In genomic region chr9:119970763-119971656, GRCm38 (mm10) we compare ENCODE assay signal across 7 mouse cellular contexts. TPM values are rescaled to one million over a fixed set of nuclear protein-coding genes. Genes with fewer than 3 reads are reported as not detected.
A peak's percentile ranks its signal among the peaks of the same experiment; 100 is the strongest.
DNase-seq lines count a peak whose midpoint lies in the region; ATAC-seq and TF ChIP-seq lines count a peak whose summit lies in the region.

No protein-coding gene starts in this region.

- H3K9ac ChIP-seq in lung, embryonic 14.5 days: peak overlapping the region; percentile 4; the same call in 1 of the 2 replicates
- no peak overlapping the region for H3K9ac ChIP-seq in forebrain, embryonic 16.5 days (replicated peaks; ENCODE audit: low read depth, low read length)
- peak overlapping the region; percentile 39; the same call in 1 of the 2 replicates for H3K9ac ChIP-seq in stomach, embryonic 16.5 days (ENCODE audit: low read length)

- H3K4me1 ChIP-seq in lung, embryonic 14.5 days (ENCODE audit: insufficient read depth): peaks cover 7% of the 10 kb centered on the region; the same call in 1 of the 2 replicates
- peaks cover 27% of the 10 kb centered on the region for H3K4me1 ChIP-seq in forebrain, embryonic 16.5 days (replicated peaks; ENCODE audit: control insufficient read depth, insufficient read depth, low read length)
- H3K4me1 ChIP-seq in stomach, embryonic 16.5 days (ENCODE audit: control insufficient read depth, insufficient read depth, low read length): peaks cover 13% of the 10 kb centered on the region

- ATAC-seq in lung, embryonic 14.5 days (ENCODE audit: insufficient read depth): peak; percentile 22; the same call in 1 of the 2 replicates
- peak; percentile 81 for ATAC-seq in forebrain, embryonic 16.5 days
- peak; percentile 51; the same call in 1 of the 2 replicates for ATAC-seq in stomach, embryonic 16.5 days (ENCODE audit: insufficient read depth, low FRiP score)

- H3K27ac ChIP-seq in lung, embryonic 14.5 days (ENCODE audit: low read depth): no peak overlapping the region
- H3K27ac ChIP-seq in forebrain, embryonic 16.5 days (ENCODE audit: low read length): peak overlapping the region; percentile 82
- peak overlapping the region; percentile 62 for H3K27ac ChIP-seq in stomach, embryonic 16.5 days (ENCODE audit: low read length)

- no peak for TF ChIP-seq CTCF in lung, embryonic 14.5 days (IDR thresholded peaks at IDR 0.05; ENCODE audit: low read depth)

- H3K4me2 ChIP-seq in lung, embryonic 14.5 days: no peak overlapping the region
- H3K4me2 ChIP-seq in forebrain, embryonic 16.5 days (ENCODE audit: low read length): no peak overlapping the region
- H3K4me2 ChIP-seq in stomach, embryonic 16.5 days (ENCODE audit: low read depth, low read length): no peak overlapping the region

- peaks cover 37% of the 10 kb centered on the region for H3K36me3 ChIP-seq in lung, embryonic 14.5 days (ENCODE audit: insufficient read depth)
- no peaks in the 10 kb centered on the region for H3K36me3 ChIP-seq in forebrain, embryonic 16.5 days (ENCODE audit: control insufficient read depth, insufficient read depth)
- peaks cover 21% of the 10 kb centered on the region; the same call in 1 of the 2 replicates for H3K36me3 ChIP-seq in stomach, embryonic 16.5 days (ENCODE audit: control insufficient read depth, insufficient read depth, low read length)

- intact Hi-C loops in left cerebral cortex, postnatal 36 days (cut with DNase I): no loop called here

- H3K27me3 ChIP-seq in lung, embryonic 14.5 days (ENCODE audit: insufficient read depth, low read length): no peaks in the 10 kb centered on the region
- no peaks in the 10 kb centered on the region for H3K27me3 ChIP-seq in forebrain, embryonic 16.5 days (replicated peaks; ENCODE audit: control insufficient read depth, insufficient read depth, low read length)
- no peaks in the 10 kb centered on the region for H3K27me3 ChIP-seq in stomach, embryonic 16.5 days (ENCODE audit: control insufficient read depth, insufficient read depth, low read length)

- no peaks in the 10 kb centered on the region for H3K9me3 ChIP-seq in lung, embryonic 14.5 days (ENCODE audit: low read depth, low read length)
- H3K9me3 ChIP-seq in forebrain, embryonic 16.5 days (ENCODE audit: control insufficient read depth, low read length): no peaks in the 10 kb centered on the region
- no peaks in the 10 kb centered on the region for H3K9me3 ChIP-seq in stomach, embryonic 16.5 days (replicated peaks; ENCODE audit: control insufficient read depth, low read length)

- WGBS in lung, embryonic 14.5 days: 76% methylated on average over 7 of the region's 7 CpGs
- WGBS in forebrain, embryonic 16.5 days: 51% methylated on average over 7 of the region's 7 CpGs
- 75% methylated on average over 7 of the region's 7 CpGs for WGBS in stomach, embryonic 16.5 days

- peak; percentile 57 for DNase-seq in lung, embryonic 14.5 days
- no peak for DNase-seq in lung, postnatal 14 days
- peak; percentile 78 for DNase-seq in cerebellum, adult 11 months
- peak; percentile 55 to 58 for DNase-seq in left cerebral cortex, postnatal 36 days (ENCODE audit: low spot score in 2 of 2)
- no peak for DNase-seq in urinary bladder, postnatal 10 days (ENCODE audit: low spot score)

- H3K4me3 ChIP-seq in lung, embryonic 14.5 days (ENCODE audit: low read depth, low read length): no peak overlapping the region
- H3K4me3 ChIP-seq in forebrain, embryonic 16.5 days (replicated peaks; ENCODE audit: low read length): no peak overlapping the region
- no peak overlapping the region for H3K4me3 ChIP-seq in stomach, embryonic 16.5 days (replicated peaks; ENCODE audit: low read length)

RNA-seq across cellular contexts. Expression of gene Csrnp1, which starts 13.4 kb away (rescaled TPM):
- polyA plus RNA-seq in lung, embryonic 14.5 days (2014; fragmentation: Nextera tagmentation; extraction: Ambion mirVana): 2.2 and 2.7 TPM in 2 replicates
- polyA plus RNA-seq in forebrain, embryonic 16.5 days (2015; fragmentation: Nextera tagmentation; extraction: Ambion mirVana): 2.0 and 2.5 TPM in 2 replicates
- 10 to 100 TPM; 12.5 to 19.1 TPM for total RNA-seq in left cerebral cortex, postnatal 36 days (2021)
- polyA plus RNA-seq in stomach, embryonic 16.5 days (2015; fragmentation: Nextera tagmentation; extraction: Ambion mirVana): 5.9 and 7.8 TPM in 2 replicates

RNA-seq across cellular contexts. Expression of gene Ttc21a, which starts 33.6 kb away (rescaled TPM):
- 0.16 and 0.28 TPM in 2 replicates for polyA plus RNA-seq in lung, embryonic 14.5 days (2014; fragmentation: Nextera tagmentation; extraction: Ambion mirVana)
- polyA plus RNA-seq in forebrain, embryonic 16.5 days (2015; fragmentation: Nextera tagmentation; extraction: Ambion mirVana): 0.37 and 0.76 TPM in 2 replicates
- under 1 TPM; 0.50 to 0.67 TPM for total RNA-seq in left cerebral cortex, postnatal 36 days (2021)
- polyA plus RNA-seq in stomach, embryonic 16.5 days (2015; fragmentation: Nextera tagmentation; extraction: Ambion mirVana): 0.04 and 0.15 TPM in 2 replicates

RNA-seq across cellular contexts. Expression of gene Gorasp1, which starts 33.6 kb away (rescaled TPM):
- polyA plus RNA-seq in lung, embryonic 14.5 days (2014; fragmentation: Nextera tagmentation; extraction: Ambion mirVana): 30.0 and 30.8 TPM in 2 replicates
- polyA plus RNA-seq in forebrain, embryonic 16.5 days (2015; fragmentation: Nextera tagmentation; extraction: Ambion mirVana): 23.8 and 30.4 TPM in 2 replicates
- 10 to 100 TPM; 36.3 to 40.6 TPM for total RNA-seq in left cerebral cortex, postnatal 36 days (2021)
- 31.6 and 39.0 TPM in 2 replicates for polyA plus RNA-seq in stomach, embryonic 16.5 days (2015; fragmentation: Nextera tagmentation; extraction: Ambion mirVana)

RNA-seq across cellular contexts. Expression of gene Xirp1, which starts 52.4 kb away (rescaled TPM):
- 0.07 and 0.87 TPM in 2 replicates for polyA plus RNA-seq in lung, embryonic 14.5 days (2014; fragmentation: Nextera tagmentation; extraction: Ambion mirVana)
- not detected in 2 replicates for polyA plus RNA-seq in forebrain, embryonic 16.5 days (2015; fragmentation: Nextera tagmentation; extraction: Ambion mirVana)
- under 1 TPM in 1 of 2 experiments, not detected in 1; 0.15 TPM for total RNA-seq in left cerebral cortex, postnatal 36 days (2021)
- 0.14 and 1.6 TPM in 2 replicates for polyA plus RNA-seq in stomach, embryonic 16.5 days (2015; fragmentation: Nextera tagmentation; extraction: Ambion mirVana)

Comparison
In these comparisons a context has a peak if more than half of its experiments do, and no peak if none do; other contexts are left out.
1. DNase-seq: peak in lung, embryonic 14.5 days (single experiment), cerebellum, adult 11 months (single experiment) and left cerebral cortex, postnatal 36 days (2 of 2); none in lung, postnatal 14 days (single experiment) and urinary bladder, postnatal 10 days (single experiment).
2. ATAC-seq: peak in every context shown above with its lines; median percentile 81 in forebrain, embryonic 16.5 days; 51 in stomach, embryonic 16.5 days; 22 in lung, embryonic 14.5 days.